Comparison of ENCODE assay signal across 8 mouse cellular contexts in the genomic region with DNA sequence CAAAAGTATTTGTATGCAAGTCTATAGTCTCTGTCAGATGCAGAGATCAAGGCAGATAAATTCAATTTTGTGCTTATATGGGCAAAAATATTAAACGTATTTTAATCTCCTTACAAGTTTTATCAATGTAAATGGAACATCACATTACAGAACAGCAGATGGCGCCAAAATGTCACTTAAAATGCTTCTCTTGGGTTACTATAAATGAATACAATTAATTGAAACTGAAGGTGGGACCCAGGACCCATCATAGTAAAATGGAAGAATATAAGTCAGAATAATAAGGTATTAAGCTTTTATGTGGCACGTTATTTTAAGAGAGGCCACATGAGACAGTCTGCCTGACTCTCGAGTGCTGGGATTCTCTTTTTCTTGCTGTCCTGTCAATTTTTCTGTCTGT. TPM values are rescaled to one million over a fixed set of nuclear protein-coding genes. Genes with fewer than 3 reads are reported as not detected.
DNase-seq lines count a peak whose midpoint lies in the region.

No protein-coding gene starts in this region.

- intact Hi-C loops in gastrocnemius, postnatal 36 days (cut with DNase I), result loop anchor here (5.0 to 10.0 kb wide), 2 partner anchors 42 to 490 kb away; a partner anchor contains a TSS
- intact Hi-C loops in heart, postnatal 14 days (cut with DNase I), result loop anchor here (1.0 to 5.0 kb wide), 2 partner anchors 42 to 487 kb away; no protein-coding TSS in a partner anchor

- DNase-seq in gastrocnemius, adult 18-20 months (ENCODE audit: low spot score), result peak; percentile 60
- DNase-seq in gastrocnemius, postnatal 36 days, result no peak
- DNase-seq in right cerebral cortex, adult 18-20 months, result peak; percentile 46
- no peak for DNase-seq in right cerebral cortex, postnatal 25 days
- peak; percentile 85 for DNase-seq in brain, adult 2 months (ENCODE audit: low read depth, low spot score)
- DNase-seq in heart, postnatal 14 days, result peak; percentile 41 to 67
- DNase-seq in lung, postnatal 10 days, result peak; percentile 66
- peak; percentile 68 for DNase-seq in thymus, postnatal 4 days

RNA-seq across cellular contexts. Expression of a gene that starts 39.9 kb away (rescaled TPM):
- total RNA-seq in gastrocnemius, adult 18-20 months (2021), result 10 to 100 TPM; 32.9 to 39.2 TPM
- 10 to 100 TPM; 25.5 to 28.0 TPM for total RNA-seq in gastrocnemius, postnatal 36 days (2021)
- total RNA-seq in heart, postnatal 14 days (2021), result 10 to 100 TPM; 40.7 to 41.4 TPM

RNA-seq across cellular contexts. Expression of a gene that starts 50.4 kb away (rescaled TPM):
- 1 to 10 TPM; 4.1 to 4.4 TPM for total RNA-seq in gastrocnemius, adult 18-20 months (2021)
- total RNA-seq in gastrocnemius, postnatal 36 days (2021), result 1 to 10 TPM; 4.1 to 5.0 TPM
- 1 to 10 TPM; 8.7 to 9.9 TPM for total RNA-seq in heart, postnatal 14 days (2021)

Comparison
In these comparisons a context has a peak if more than half of its experiments do, and no peak if none do; other contexts are left out.
1. DNase-seq: peak in gastrocnemius, adult 18-20 months (single experiment), right cerebral cortex, adult 18-20 months (single experiment), brain, adult 2 months (single experiment), heart, postnatal 14 days (2 of 2), lung, postnatal 10 days (single experiment) and thymus, postnatal 4 days (single experiment); none in gastrocnemius, postnatal 36 days (0 of 2) and right cerebral cortex, postnatal 25 days (single experiment).